Mouse (Mus musculus): ENCODE results near the gene Slc30a6.

The Slc30a6 gene

GRCm38 (mm10) chr17:74395383-74396065 is at the start of gene Slc30a6:
Gene Slc30a6, plus strand, starts transcription at chr17:74395608.
- DNase-seq: peak; percentile 97

- no peak for DNase-seq
Measured at GRCm38 (mm10) chr17:74363592-74363991, 31.8 kb upstream of the Slc30a6 start.

GRCm38 (mm10) chr17:74376916-74377315 is 18.5 kb upstream of the Slc30a6 start:
- DNase-seq: no peak

GRCm38 (mm10) chr17:74386657-74387056 is 8.8 kb upstream of the Slc30a6 start:
- DNase-seq: no peak

GRCm38 (mm10) chr17:74389847-74390246 is 5.6 kb upstream of the Slc30a6 start:
- no peak for DNase-seq

- DNase-seq: no peak
Measured at GRCm38 (mm10) chr17:74394381-74394780, 1.0 kb upstream of the Slc30a6 start.

- DNase-seq: peak; percentile 15
Measured at GRCm38 (mm10) chr17:74394855-74395254, 553 bp upstream of the Slc30a6 start.

- DNase-seq: no peak
Measured at GRCm38 (mm10) chr17:74396766-74397165, 1.4 kb downstream of the Slc30a6 start.

GRCm38 (mm10) chr17:74397173-74397572 is 1.8 kb downstream of the Slc30a6 start:
- DNase-seq: no peak

- peak; percentile 20 for DNase-seq
Measured at GRCm38 (mm10) chr17:74402486-74403222, 7.2 kb downstream of the Slc30a6 start.

GRCm38 (mm10) chr17:74406487-74406886 is 11.1 kb downstream of the Slc30a6 start:
- no peak for DNase-seq

GRCm38 (mm10) chr17:74409722-74410121 is 14.3 kb downstream of the Slc30a6 start:
- no peak for DNase-seq

GRCm38 (mm10) chr17:74413324-74413723 is 17.9 kb downstream of the Slc30a6 start:
- no peak for DNase-seq

- no peak for DNase-seq
Measured at GRCm38 (mm10) chr17:74414671-74415070, 19.3 kb downstream of the Slc30a6 start.

GRCm38 (mm10) chr17:74416841-74417360 is 21.5 kb downstream of the Slc30a6 start:
- no peak for DNase-seq

GRCm38 (mm10) chr17:74418171-74418570 is 22.8 kb downstream of the Slc30a6 start:
- no peak for DNase-seq

- no peak for DNase-seq
Measured at GRCm38 (mm10) chr17:74420656-74421055, 25.2 kb downstream of the Slc30a6 start.

GRCm38 (mm10) chr17:74424401-74425005 is 29.1 kb downstream of the Slc30a6 start:
- no peak for DNase-seq

- no peak for DNase-seq
Measured at GRCm38 (mm10) chr17:74430074-74430473, 34.7 kb downstream of the Slc30a6 start.

- no peak for DNase-seq
Measured at GRCm38 (mm10) chr17:74431481-74431880, 36.1 kb downstream of the Slc30a6 start.

GRCm38 (mm10) chr17:74432631-74433030 is 37.2 kb downstream of the Slc30a6 start:
- DNase-seq: no peak

- no peak for DNase-seq
Measured at GRCm38 (mm10) chr17:74437762-74438161, 42.4 kb downstream of the Slc30a6 start.

GRCm38 (mm10) chr17:74440486-74440885 is 45.1 kb downstream of the Slc30a6 start:
- no peak for DNase-seq

- DNase-seq: no peak
Measured at GRCm38 (mm10) chr17:74449776-74450175, 54.4 kb downstream of the Slc30a6 start.
